Mouse (Mus musculus): ENCODE data around the gene Plxna4.

Gene Plxna4

DNA sequence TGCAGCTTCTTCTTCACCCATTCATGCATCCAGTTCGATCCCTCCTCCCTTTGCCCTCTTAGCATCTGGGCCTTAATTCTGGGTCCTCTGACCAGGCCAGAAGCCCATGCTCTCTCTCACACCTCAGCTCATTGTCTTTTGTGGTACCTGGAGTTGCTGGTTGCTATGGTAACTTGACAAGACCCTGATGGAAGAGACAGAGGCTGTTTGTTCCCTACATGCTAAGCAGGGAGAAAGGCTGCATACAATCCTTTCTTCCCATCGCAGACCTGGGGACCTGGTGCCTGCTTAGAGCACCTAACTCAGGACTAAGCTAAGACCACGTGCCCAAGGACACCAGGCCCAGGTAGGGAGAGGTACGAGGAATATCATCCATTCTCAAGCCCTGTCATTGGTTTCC is 443.2 kb downstream of the Plxna4 start:
- DNase-seq = no peak

DNA sequence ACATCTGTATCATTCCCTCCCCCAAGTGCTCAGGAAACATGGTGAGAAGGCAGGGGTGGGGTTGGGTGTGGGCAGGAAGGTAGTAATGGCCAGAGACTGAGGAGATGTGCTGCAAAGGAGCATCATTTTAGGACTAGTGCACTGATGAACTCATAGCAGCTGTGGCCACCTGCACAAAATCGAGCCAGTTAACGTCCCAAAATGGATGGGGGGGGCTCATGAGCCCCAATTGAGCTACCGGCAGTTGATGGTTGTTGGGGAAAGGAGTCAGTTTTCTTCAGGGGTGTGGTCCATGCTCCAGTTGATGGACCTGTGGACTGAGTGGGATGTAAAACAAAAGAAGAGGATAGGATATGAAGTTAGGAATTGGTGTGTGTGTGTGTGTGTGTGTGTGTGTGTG is 448.5 kb downstream of the Plxna4 start:
- no peak for DNase-seq

DNA sequence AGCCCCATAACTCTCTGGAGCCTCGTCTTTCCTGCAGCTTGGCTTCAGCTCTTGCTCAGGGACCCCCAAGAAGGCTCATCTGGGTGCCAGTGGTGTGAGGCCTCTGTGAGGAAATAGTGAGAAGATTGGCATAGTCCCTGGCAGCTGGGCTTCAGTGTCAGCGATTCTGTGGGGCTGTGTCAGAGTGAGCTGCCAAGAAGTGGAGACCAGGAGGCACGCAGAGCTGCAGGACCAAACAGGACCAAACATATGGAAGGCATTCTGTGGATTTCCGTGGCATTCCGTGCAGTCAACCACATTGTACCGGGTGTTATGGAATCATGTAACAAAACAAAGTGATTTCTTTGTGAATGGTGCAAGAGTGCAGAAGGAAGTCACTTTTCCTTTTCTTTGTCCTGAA is 461.1 kb downstream of the Plxna4 start:
- no peak for DNase-seq

DNA sequence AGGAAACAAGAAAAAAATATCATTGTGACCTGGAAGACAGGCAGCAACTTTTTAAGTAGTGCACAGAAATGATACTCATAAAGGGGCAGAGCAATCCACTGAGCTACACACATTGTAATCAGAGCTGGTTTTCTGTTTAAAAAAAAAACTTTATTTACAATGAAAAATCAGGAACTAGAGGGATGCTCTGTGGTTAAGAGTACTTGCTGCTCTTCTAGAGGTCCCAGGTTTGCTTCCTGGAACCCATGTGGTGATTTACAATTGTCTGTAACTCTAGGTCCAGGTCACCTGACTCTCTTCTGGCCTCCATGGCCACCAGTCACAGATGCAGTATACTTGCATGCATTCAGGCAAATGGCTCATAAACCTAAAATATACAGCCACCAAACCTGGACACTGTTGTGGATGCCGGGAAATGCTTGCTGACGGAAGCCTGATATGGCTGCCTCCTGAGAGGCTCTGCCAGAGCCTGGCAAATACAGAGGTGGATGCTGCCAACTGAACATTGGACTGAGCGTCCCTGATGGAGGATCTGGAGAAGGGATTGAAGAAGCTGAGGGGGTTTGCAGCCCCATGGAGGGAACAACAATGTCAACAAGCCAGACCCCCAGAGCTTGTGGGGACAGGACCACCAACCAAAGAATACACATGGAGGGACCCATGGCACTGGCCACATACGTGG is 465.3 kb downstream of the Plxna4 start:
- no peak for DNase-seq

DNA sequence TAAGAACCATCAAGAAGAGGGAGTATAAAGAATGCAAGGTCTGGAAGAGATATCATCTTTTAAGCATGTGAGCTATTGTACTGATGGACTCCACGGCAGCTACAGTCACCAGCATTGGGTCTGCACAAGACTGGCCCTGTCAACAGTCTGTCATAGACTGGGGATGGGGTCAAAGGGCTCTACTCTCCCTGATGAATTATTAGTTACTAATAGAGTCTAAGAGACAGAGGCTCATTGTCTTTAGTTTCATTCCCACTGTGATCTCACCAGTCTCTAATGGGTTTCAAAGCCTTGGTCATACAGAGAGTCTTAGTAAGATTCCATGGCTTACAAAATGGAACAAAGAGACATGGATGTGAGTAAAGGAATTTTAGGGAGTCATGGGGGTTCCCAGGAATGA is 467.1 kb downstream of the Plxna4 start:
- no peak for DNase-seq

DNA sequence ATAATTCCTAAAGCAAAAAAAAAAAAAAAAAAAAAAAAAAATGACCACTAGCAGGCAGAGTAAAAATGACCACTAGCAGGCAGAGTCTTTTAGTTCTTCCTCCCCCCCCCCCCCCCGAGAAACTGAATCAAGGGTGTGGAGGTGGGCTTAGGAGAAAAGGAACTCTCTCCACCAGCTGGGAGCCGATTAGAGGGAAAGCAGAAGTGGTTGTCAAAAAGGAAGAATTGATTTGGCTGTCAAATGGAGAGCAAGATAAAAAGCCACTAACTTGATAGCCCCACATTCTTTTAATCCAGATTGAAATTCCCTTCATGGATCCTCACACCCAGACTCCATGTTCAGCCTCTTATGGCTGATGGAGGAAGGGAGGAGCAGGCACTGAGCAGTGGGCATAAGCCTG is 478.8 kb downstream of the Plxna4 start:
- DNase-seq = no peak

DNA sequence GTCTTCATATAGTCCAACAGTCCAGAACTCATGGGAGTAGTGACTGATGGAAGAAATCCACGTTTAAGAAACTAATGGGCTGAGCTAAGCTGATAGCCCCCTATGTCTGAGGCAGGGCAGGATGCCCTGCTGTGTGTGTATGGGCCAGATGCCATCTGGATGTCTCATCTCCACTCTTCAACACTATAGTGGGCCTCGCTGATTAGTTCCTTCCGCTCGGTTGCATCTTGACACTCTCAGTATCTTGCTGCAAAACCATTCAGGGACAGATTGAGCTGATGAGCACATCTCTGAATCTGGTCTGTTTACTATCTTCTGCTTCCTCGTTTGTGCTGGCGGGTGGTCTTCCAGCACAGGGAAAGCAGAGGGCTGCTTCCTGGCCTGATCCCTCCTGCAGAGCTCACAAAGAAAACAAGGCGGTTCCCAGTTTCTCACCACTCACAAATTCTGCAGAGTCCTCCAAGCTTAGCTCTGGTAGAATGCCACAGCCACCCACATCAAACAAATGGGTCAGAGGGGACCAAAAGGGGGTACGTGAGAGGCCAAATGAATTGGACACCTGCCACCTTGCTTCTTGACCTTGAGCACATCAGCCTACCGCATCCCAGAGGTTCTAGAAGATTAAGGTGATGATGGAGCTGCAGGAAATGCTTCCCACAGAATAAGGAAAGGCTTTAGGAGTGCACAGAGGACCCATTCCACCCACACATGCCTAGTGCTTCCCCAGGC is 482.3 kb downstream of the Plxna4 start:
- DNase-seq = no peak
